Mouse (Mus musculus) midbrain, postnatal 0 days (tissue): ENCODE data around the gene Skida1. TPM values are rescaled to one million over a fixed set of nuclear protein-coding genes. Genes with fewer than 3 reads are reported as not detected.

Experiments
- ATAC-seq: fragments of 200-750 bp; cut with Nextera tagmentation; 2 replicates; pipeline ENCODE4 v1.8.0; 2017; ENCODE audit warnings: moderate number of reproducible peaks, mild to moderate bottlenecking, moderate TSS enrichment, moderate library complexity; ENCODE audit not compliant: low FRiP score
- DNase-seq: peaks from one replicate; pipeline ENCODE4 v3.0.0-alpha.2; 2015; ENCODE audit warnings: low spot score
- H3K27ac ChIP-seq: fragments of 300-500 bp; sonication (generic); 2 replicates; pipeline ENCODE4 v1.5.1; 2014; ENCODE audit warnings: low read depth, mild to moderate bottlenecking, low read length, mixed read lengths
- H3K27me3 ChIP-seq: fragments of 300-500 bp; sonication (generic); 2 replicates; pipeline ENCODE4 v1.6.1; 2014; ENCODE audit warnings: low read length, control low read depth, mixed read lengths; ENCODE audit not compliant: insufficient read depth
- H3K36me3 ChIP-seq: fragments of 300-500 bp; sonication (generic); 2 replicates; pipeline ENCODE4 v1.6.1; 2014; ENCODE audit warnings: low read length, control low read depth, mixed read lengths; ENCODE audit not compliant: insufficient read depth
- H3K4me1 ChIP-seq: fragments of 300-500 bp; sonication (generic); 2 replicates; pipeline ENCODE4 v1.6.1; 2014; ENCODE audit warnings: mild to moderate bottlenecking, control low read depth, antibody characterized with exemption, low read length, mixed read lengths; ENCODE audit not compliant: insufficient read depth
- H3K4me2 ChIP-seq: fragments of 300-500 bp; sonication (generic); 2 replicates; pipeline ENCODE4 v1.6.1; 2014; ENCODE audit warnings: low read depth, mild to moderate bottlenecking, low read length, mixed read lengths; ENCODE audit not compliant: poor library complexity, severe bottlenecking
- H3K4me3 ChIP-seq: fragments of 300-500 bp; sonication (generic); 2 replicates; pipeline ENCODE4 v1.5.1; 2014; ENCODE audit warnings: low read depth, mild to moderate bottlenecking, low read length, moderate library complexity
- H3K9ac ChIP-seq: fragments of 300-500 bp; sonication (generic); replicated peaks from 2 replicates; pipeline ENCODE4 v1.6.1; 2014; ENCODE audit warnings: mild to moderate bottlenecking, low read length, moderate library complexity, mixed read lengths; ENCODE audit not compliant: poor library complexity, severe bottlenecking
- H3K9me3 ChIP-seq: fragments of 300-500 bp; sonication (generic); 2 replicates; pipeline ENCODE4 v1.6.1; 2016; ENCODE audit warnings: low read length, control low read depth
- CTCF ChIP-seq: IDR thresholded peaks from 2 replicates; pipeline ENCODE4 v1.5.1; 2016; ENCODE audit warnings: antibody characterized with exemption, mild to moderate bottlenecking
- WGBS: fragments of 180-500 bp; shearing (Covaris S2); extraction: QIAGEN DNeasy Blood & Tissue Kit; methylation state at CpG from one replicate; pipeline ENCODE4 v1.1.7; 2014; 5-methylcytosine and 5-hydroxymethylcytosine counted together
- polyA plus RNA-seq: library from polyadenylated mRNA; unstranded; fragments of >200 nt; fragmentation: Nextera tagmentation; extraction: Ambion mirVana; gene quantifications from 2 replicates; pipeline ENCODE4 v1.2.1, GENCODE M21; 2015
- total RNA-seq: library from RNA; depleted of rRNA; stranded (reverse); fragments of >200 nt; gene quantifications from 2 replicates; pipeline ENCODE4 v1.2.3, GENCODE M21; 2014

Gene Skida1
- total and polyA plus RNA-seq, 2 experiments from 2014 or later = 4.3 to 12.1 TPM

- Histone ChIP-seq H3K27me3 (no peaks in the 10 kb centered on the region), H3K36me3 (no peaks in the 10 kb centered on the region), H3K9me3 (no peaks in the 10 kb centered on the region), H3K4me2 (no peak overlapping the region), H3K4me3 (no peak overlapping the region), H3K27ac (no peak overlapping the region), H3K4me1 (no peaks in the 10 kb centered on the region), H3K9ac (no peak overlapping the region)
- 87% methylated on average over 1 of the region's 1 CpGs for WGBS
- DNase-seq (no peak), ATAC-seq (no peak)
- no peak for TF ChIP-seq CTCF
Observed at GRCm38 (mm10) chr2:18016639-18017038, 32.2 kb downstream of the Skida1 start.

- WGBS = 42% methylated on average over 3 of the region's 3 CpGs
- Histone ChIP-seq H3K9me3 (no peaks in the 10 kb centered on the region), H3K9ac (no peak overlapping the region), H3K27ac (no peak overlapping the region), H3K27me3 (no peaks in the 10 kb centered on the region), H3K4me1 (no peaks in the 10 kb centered on the region), H3K4me2 (no peak overlapping the region), H3K36me3 (no peaks in the 10 kb centered on the region), H3K4me3 (no peak overlapping the region)
- DNase-seq = no peak
- TF ChIP-seq CTCF = no peak
- no peak for ATAC-seq
Observed at GRCm38 (mm10) chr2:18015581-18015980, 33.3 kb downstream of the Skida1 start.

- no peaks in the 10 kb centered on the region for H3K4me1 ChIP-seq
- H3K4me3 ChIP-seq = no peak overlapping the region
- H3K36me3 ChIP-seq = no peaks in the 10 kb centered on the region
- no peaks in the 10 kb centered on the region for H3K9me3 ChIP-seq
- DNase-seq (no peak), ATAC-seq (no peak)
- no peak overlapping the region for H3K27ac ChIP-seq
- no peak for TF ChIP-seq CTCF
- WGBS = 93% methylated on average over 3 of the region's 3 CpGs
- no peaks in the 10 kb centered on the region for H3K27me3 ChIP-seq
- no peak overlapping the region for H3K9ac ChIP-seq
- H3K4me2 ChIP-seq = no peak overlapping the region
Observed at GRCm38 (mm10) chr2:18012866-18013265, 36.0 kb downstream of the Skida1 start.

- H3K4me3 ChIP-seq = no peak overlapping the region
- no peak overlapping the region for H3K27ac ChIP-seq
- ATAC-seq (no peak), DNase-seq (no peak)
- H3K4me1 ChIP-seq = no peaks in the 10 kb centered on the region
- no peak for TF ChIP-seq CTCF
- no peak overlapping the region for H3K4me2 ChIP-seq
- H3K9me3 ChIP-seq = no peaks in the 10 kb centered on the region
- no peak overlapping the region for H3K9ac ChIP-seq
- no peaks in the 10 kb centered on the region for H3K36me3 ChIP-seq
- 88% methylated on average over 6 of the region's 6 CpGs for WGBS
- no peaks in the 10 kb centered on the region for H3K27me3 ChIP-seq
Observed at GRCm38 (mm10) chr2:18011226-18011625, 37.6 kb downstream of the Skida1 start.

- Histone ChIP-seq H3K4me3 (no peak overlapping the region), H3K9me3 (no peaks in the 10 kb centered on the region), H3K9ac (no peak overlapping the region), H3K4me1 (no peaks in the 10 kb centered on the region), H3K27me3 (no peaks in the 10 kb centered on the region), H3K27ac (no peak overlapping the region), H3K36me3 (no peaks in the 10 kb centered on the region), H3K4me2 (no peak overlapping the region)
- no peak for TF ChIP-seq CTCF
- DNase-seq (no peak), ATAC-seq (no peak)
- WGBS = 40% methylated on average over 8 of the region's 8 CpGs
Observed at GRCm38 (mm10) chr2:18005137-18005536, 43.7 kb downstream of the Skida1 start.

- WGBS = 91% methylated on average over 4 of the region's 4 CpGs
- Histone ChIP-seq H3K36me3 (no peaks in the 10 kb centered on the region), H3K9ac (no peak overlapping the region), H3K4me1 (no peaks in the 10 kb centered on the region), H3K9me3 (no peaks in the 10 kb centered on the region), H3K27me3 (no peaks in the 10 kb centered on the region), H3K4me2 (no peak overlapping the region), H3K4me3 (no peak overlapping the region), H3K27ac (no peak overlapping the region)
- DNase-seq (no peak), ATAC-seq (no peak)
- no peak for TF ChIP-seq CTCF
Observed at GRCm38 (mm10) chr2:18004286-18004685, 44.6 kb downstream of the Skida1 start.

GRCm38 (mm10) chr2:18002306-18002705 is 46.5 kb downstream of the Skida1 start:
- Histone ChIP-seq H3K9ac (no peak overlapping the region), H3K27me3 (no peaks in the 10 kb centered on the region), H3K9me3 (no peaks in the 10 kb centered on the region), H3K4me3 (no peak overlapping the region), H3K27ac (no peak overlapping the region), H3K4me2 (no peak overlapping the region), H3K36me3 (no peaks in the 10 kb centered on the region), H3K4me1 (no peaks in the 10 kb centered on the region)
- WGBS = 93% methylated on average over 3 of the region's 3 CpGs
- ATAC-seq (no peak), DNase-seq (no peak)
- no peak for TF ChIP-seq CTCF
